Mouse (Mus musculus) limb, embryonic 12.5 days (tissue): ENCODE measurements around the gene Aebp2. TPM values are rescaled to one million over a fixed set of nuclear protein-coding genes. Genes with fewer than 3 reads are reported as not detected.

Experiments
- ATAC-seq: fragments of 200-750 bp; cut with Nextera tagmentation; 2 replicates; pipeline ENCODE4 v1.8.0; 2017; ENCODE audit warnings: low read depth, moderate TSS enrichment; ENCODE audit not compliant: insufficient number of reproducible peaks, insufficient read depth, low FRiP score, low TSS enrichment
- H3K27ac ChIP-seq: fragments of 300-500 bp; sonication (generic); 2 replicates; pipeline ENCODE4 v1.5.1; 2016; ENCODE audit warnings: mild to moderate bottlenecking, moderate library complexity
- H3K27me3 ChIP-seq: fragments of 300-500 bp; sonication (generic); 2 replicates; pipeline ENCODE4 v1.6.1; 2016; ENCODE audit warnings: mild to moderate bottlenecking, moderate library complexity
- H3K36me3 ChIP-seq: fragments of 300-500 bp; sonication (generic); 2 replicates; pipeline ENCODE4 v1.6.1; 2016; ENCODE audit warnings: mild to moderate bottlenecking, moderate library complexity
- H3K4me1 ChIP-seq: fragments of 300-500 bp; sonication (generic); replicated peaks from 2 replicates; pipeline ENCODE4 v1.6.1; 2016
- H3K4me2 ChIP-seq: fragments of 300-500 bp; sonication (generic); 2 replicates; pipeline ENCODE4 v1.6.1; 2016; ENCODE audit warnings: mild to moderate bottlenecking, moderate library complexity
- H3K4me3 ChIP-seq: fragments of 300-500 bp; sonication (generic); replicated peaks from 2 replicates; pipeline ENCODE4 v1.5.1; 2016; ENCODE audit warnings: mild to moderate bottlenecking
- H3K9ac ChIP-seq: fragments of 300-500 bp; sonication (generic); replicated peaks from 2 replicates; pipeline ENCODE4 v1.6.1; 2016; ENCODE audit warnings: mild to moderate bottlenecking, moderate library complexity
- H3K9me3 ChIP-seq: fragments of 300-500 bp; sonication (generic); 2 replicates; pipeline ENCODE4 v1.6.1; 2016; ENCODE audit warnings: mild to moderate bottlenecking, moderate library complexity
- WGBS: fragments of 180-500 bp; shearing (Covaris S2); methylation state at CpG from one replicate; pipeline ENCODE4 v1.1.7; 2016; 5-methylcytosine and 5-hydroxymethylcytosine counted together
- polyA plus RNA-seq: library from polyadenylated mRNA; unstranded; fragments of >200 nt; fragmentation: Nextera tagmentation; extraction: Ambion mirVana; gene quantifications from 2 replicates; pipeline ENCODE4 v1.2.1, GENCODE M21; 2016

Gene Aebp2
- polyA plus RNA-seq, 1 experiment from 2014 or later: 16.4 TPM

DNA sequence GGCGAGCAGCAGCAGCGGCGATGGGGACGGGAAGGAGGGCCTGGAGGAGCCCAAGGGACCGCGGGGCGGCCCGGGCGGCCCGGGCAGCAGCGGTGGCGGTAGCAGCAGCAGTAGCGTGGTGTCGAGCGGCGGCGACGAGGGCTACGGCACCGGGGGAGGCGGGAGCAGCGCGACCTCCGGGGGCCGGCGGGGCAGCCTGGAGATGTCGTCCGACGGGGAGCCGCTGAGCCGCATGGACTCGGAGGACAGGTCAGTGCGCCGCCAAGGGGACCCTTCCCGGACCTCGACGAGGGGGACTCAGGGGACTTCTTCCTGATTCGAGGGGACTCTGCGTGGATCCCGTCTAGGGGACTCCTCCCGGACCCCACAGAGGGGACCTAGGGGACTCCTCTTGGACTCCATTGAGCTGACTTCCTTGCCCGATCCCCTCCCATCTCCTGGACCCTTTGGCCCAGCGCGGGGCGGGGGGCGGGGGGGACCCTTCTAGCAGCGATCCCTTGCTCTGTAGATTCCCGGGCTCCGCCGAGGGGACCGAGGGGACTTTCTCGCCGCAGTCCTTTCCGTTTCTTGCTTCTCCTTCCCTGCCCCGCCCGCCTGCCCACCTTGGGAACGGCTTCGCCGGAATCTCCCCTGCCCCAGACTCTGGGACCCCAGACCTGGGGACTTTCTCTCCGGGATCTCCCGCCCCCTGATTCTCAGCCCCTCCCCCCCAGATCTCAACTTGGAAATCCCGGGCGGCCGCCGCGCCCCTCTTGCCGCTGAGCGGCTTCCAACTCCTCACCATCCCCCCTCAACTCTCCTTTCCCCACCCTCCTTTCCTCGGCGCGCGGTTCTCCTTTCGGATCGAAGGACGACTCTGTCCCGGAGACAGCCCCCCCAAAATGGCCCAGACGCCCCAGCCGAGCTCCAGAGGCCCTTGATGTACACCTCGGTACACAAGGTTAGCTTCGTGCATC lies 1.9 kb downstream of the Aebp2 start:
- peak overlapping the region; percentile 93 for H3K27ac ChIP-seq
- peak; percentile 43 for ATAC-seq
- H3K4me1 ChIP-seq: peaks cover 26% of the 10 kb centered on the region
- H3K36me3 ChIP-seq: no peaks in the 10 kb centered on the region; the same call in 1 of the 2 replicates
- H3K4me2 ChIP-seq: peak overlapping the region; percentile 75
- peak overlapping the region; percentile 97 for H3K4me3 ChIP-seq
- no peaks in the 10 kb centered on the region for H3K27me3 ChIP-seq
- WGBS: under 1% methylated on average over 73 of the region's 80 CpGs
- no peaks in the 10 kb centered on the region for H3K9me3 ChIP-seq
- H3K9ac ChIP-seq: peak overlapping the region; percentile 99

- H3K27ac ChIP-seq: no peak overlapping the region
- H3K4me2 ChIP-seq: no peak overlapping the region
- peaks cover 26% of the 10 kb centered on the region for H3K4me1 ChIP-seq
- no peak for ATAC-seq
- no peaks in the 10 kb centered on the region for H3K27me3 ChIP-seq
- H3K36me3 ChIP-seq: peaks cover 11% of the 10 kb centered on the region; the same call in 1 of the 2 replicates
- no peaks in the 10 kb centered on the region for H3K9me3 ChIP-seq
- H3K4me3 ChIP-seq: no peak overlapping the region
- H3K9ac ChIP-seq: no peak overlapping the region
- 92% methylated on average over 4 of the region's 4 CpGs for WGBS
Measured at GRCm38 (mm10) chr6:140629176-140629859, 6.9 kb downstream of the Aebp2 start.

- 76% methylated on average over 4 of the region's 4 CpGs for WGBS
- Histone ChIP-seq H3K27me3 (no peaks in the 10 kb centered on the region), H3K4me3 (no peak overlapping the region), H3K4me1 (peaks cover 23% of the 10 kb centered on the region), H3K4me2 (no peak overlapping the region), H3K36me3 (peaks cover 20% of the 10 kb centered on the region), H3K27ac (no peak overlapping the region), H3K9me3 (no peaks in the 10 kb centered on the region), H3K9ac (no peak overlapping the region)
- no peak for ATAC-seq
Measured at GRCm38 (mm10) chr6:140630306-140630705, 7.8 kb downstream of the Aebp2 start.

DNA sequence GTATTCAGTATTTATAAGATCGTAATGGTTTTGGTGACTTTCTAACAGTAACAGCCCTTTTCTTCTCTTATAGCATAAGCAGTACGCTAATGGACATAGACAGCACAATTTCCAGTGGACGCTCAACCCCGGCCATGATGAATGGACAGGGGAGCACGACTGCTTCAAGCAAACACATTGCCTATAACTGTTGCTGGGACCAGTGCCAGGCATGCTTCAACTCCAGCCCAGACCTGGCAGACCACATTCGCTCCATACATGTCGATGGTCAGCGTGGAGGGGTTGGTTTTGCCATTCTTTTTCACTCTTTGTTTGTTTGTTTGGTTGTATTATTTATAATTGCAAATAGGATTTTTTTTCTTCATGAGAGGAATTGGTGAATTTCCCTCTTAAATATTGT lies 11.2 kb downstream of the Aebp2 start:
- Histone ChIP-seq H3K9ac (no peak overlapping the region), H3K27me3 (no peaks in the 10 kb centered on the region), H3K4me3 (no peak overlapping the region), H3K4me2 (no peak overlapping the region), H3K27ac (no peak overlapping the region), H3K4me1 (no peaks in the 10 kb centered on the region), H3K9me3 (no peaks in the 10 kb centered on the region), H3K36me3 (peaks cover 50% of the 10 kb centered on the region)
- WGBS: 94% methylated on average over 8 of the region's 8 CpGs
- ATAC-seq: no peak

DNA sequence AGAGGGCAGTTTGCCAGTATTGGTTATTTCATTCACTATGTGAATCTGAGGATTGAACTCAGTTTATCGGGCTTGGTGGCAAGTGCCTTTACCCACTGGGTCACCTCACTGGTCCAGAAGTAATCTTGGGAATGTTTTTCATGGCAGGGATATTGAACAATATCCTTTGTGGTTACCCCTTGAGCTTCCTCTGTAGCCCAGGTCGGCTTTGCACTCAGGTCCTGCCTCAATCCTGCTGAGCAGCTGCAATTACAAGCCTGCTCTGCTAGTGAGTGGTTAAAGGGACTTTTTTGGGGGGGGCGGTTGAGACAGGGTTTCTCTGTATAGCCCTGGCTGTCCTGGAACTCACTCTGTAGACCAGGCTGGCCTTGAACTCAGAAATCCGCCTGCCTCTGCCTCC lies 13.8 kb downstream of the Aebp2 start:
- Histone ChIP-seq H3K27ac (no peak overlapping the region), H3K4me2 (no peak overlapping the region), H3K36me3 (peaks cover 74% of the 10 kb centered on the region), H3K9ac (no peak overlapping the region), H3K4me3 (no peak overlapping the region), H3K27me3 (no peaks in the 10 kb centered on the region), H3K4me1 (no peaks in the 10 kb centered on the region), H3K9me3 (no peaks in the 10 kb centered on the region)
- no peak for ATAC-seq
- 91% methylated on average over 4 of the region's 4 CpGs for WGBS

- Histone ChIP-seq H3K4me3 (no peak overlapping the region), H3K36me3 (peaks cover 83% of the 10 kb centered on the region), H3K4me2 (no peak overlapping the region), H3K9ac (no peak overlapping the region), H3K27me3 (no peaks in the 10 kb centered on the region), H3K9me3 (no peaks in the 10 kb centered on the region), H3K4me1 (no peaks in the 10 kb centered on the region), H3K27ac (no peak overlapping the region)
- no peak for ATAC-seq
- WGBS: 93% methylated on average over 7 of the region's 7 CpGs
Measured at GRCm38 (mm10) chr6:140642010-140642409, 19.5 kb downstream of the Aebp2 start.

GRCm38 (mm10) chr6:140642655-140643054 lies 20.2 kb downstream of the Aebp2 start:
- Histone ChIP-seq H3K9me3 (no peaks in the 10 kb centered on the region), H3K27ac (no peak overlapping the region), H3K9ac (no peak overlapping the region), H3K36me3 (peaks cover 83% of the 10 kb centered on the region), H3K4me1 (no peaks in the 10 kb centered on the region), H3K27me3 (no peaks in the 10 kb centered on the region), H3K4me3 (no peak overlapping the region), H3K4me2 (no peak overlapping the region)
- 94% methylated on average over 12 of the region's 12 CpGs for WGBS
- ATAC-seq: no peak

- no peaks in the 10 kb centered on the region for H3K27me3 ChIP-seq
- ATAC-seq: no peak
- no peak overlapping the region for H3K4me3 ChIP-seq
- no peaks in the 10 kb centered on the region for H3K9me3 ChIP-seq
- H3K9ac ChIP-seq: no peak overlapping the region
- no peak overlapping the region for H3K27ac ChIP-seq
- peaks cover 84% of the 10 kb centered on the region for H3K36me3 ChIP-seq
- H3K4me2 ChIP-seq: no peak overlapping the region
- no peaks in the 10 kb centered on the region for H3K4me1 ChIP-seq
Measured at GRCm38 (mm10) chr6:140645931-140646330, 23.5 kb downstream of the Aebp2 start.

- Histone ChIP-seq H3K36me3 (peaks cover 80% of the 10 kb centered on the region), H3K27me3 (no peaks in the 10 kb centered on the region), H3K9ac (no peak overlapping the region), H3K27ac (no peak overlapping the region), H3K4me1 (no peaks in the 10 kb centered on the region), H3K4me3 (no peak overlapping the region), H3K4me2 (no peak overlapping the region), H3K9me3 (no peaks in the 10 kb centered on the region)
- WGBS: 83% methylated on average over 6 of the region's 6 CpGs
- ATAC-seq: no peak
Measured at GRCm38 (mm10) chr6:140646892-140647291, 24.4 kb downstream of the Aebp2 start.

GRCm38 (mm10) chr6:140649812-140650211 lies 27.3 kb downstream of the Aebp2 start:
- Histone ChIP-seq H3K27ac (no peak overlapping the region), H3K9ac (no peak overlapping the region), H3K36me3 (peaks cover 72% of the 10 kb centered on the region), H3K4me3 (no peak overlapping the region), H3K27me3 (no peaks in the 10 kb centered on the region), H3K9me3 (no peaks in the 10 kb centered on the region), H3K4me2 (no peak overlapping the region), H3K4me1 (no peaks in the 10 kb centered on the region)
- 41% methylated on average over 1 of the region's 1 CpGs for WGBS
- ATAC-seq: no peak

DNA sequence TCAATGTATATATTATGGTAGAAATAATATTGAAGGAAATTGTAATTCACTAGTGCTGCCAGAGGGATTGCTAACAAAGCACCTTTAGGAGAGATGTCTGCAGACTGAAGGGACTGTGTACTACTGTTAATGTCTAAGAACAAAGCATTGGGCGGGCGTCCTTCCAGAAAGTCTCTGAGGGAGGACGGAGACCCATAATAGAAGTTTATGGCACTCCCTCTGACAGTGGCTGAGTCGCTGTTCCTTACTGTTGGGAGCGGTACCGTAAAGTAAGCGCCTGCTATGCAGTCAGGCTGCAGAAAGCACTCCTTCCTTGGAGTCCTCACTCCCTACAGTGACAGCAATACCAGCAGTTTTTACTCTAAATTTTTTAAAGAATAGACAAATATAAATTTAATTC lies 29.5 kb downstream of the Aebp2 start:
- no peak overlapping the region for H3K27ac ChIP-seq
- ATAC-seq: no peak
- no peaks in the 10 kb centered on the region for H3K9me3 ChIP-seq
- no peak overlapping the region for H3K9ac ChIP-seq
- H3K4me1 ChIP-seq: peaks cover 11% of the 10 kb centered on the region
- 60% methylated on average over 7 of the region's 7 CpGs for WGBS
- H3K27me3 ChIP-seq: no peaks in the 10 kb centered on the region
- no peak overlapping the region for H3K4me2 ChIP-seq
- peaks cover 64% of the 10 kb centered on the region for H3K36me3 ChIP-seq
- H3K4me3 ChIP-seq: no peak overlapping the region
